Mouse (Mus musculus): ENCODE results near the gene 1700017B05Rik.

Gene 1700017B05Rik

DNA sequence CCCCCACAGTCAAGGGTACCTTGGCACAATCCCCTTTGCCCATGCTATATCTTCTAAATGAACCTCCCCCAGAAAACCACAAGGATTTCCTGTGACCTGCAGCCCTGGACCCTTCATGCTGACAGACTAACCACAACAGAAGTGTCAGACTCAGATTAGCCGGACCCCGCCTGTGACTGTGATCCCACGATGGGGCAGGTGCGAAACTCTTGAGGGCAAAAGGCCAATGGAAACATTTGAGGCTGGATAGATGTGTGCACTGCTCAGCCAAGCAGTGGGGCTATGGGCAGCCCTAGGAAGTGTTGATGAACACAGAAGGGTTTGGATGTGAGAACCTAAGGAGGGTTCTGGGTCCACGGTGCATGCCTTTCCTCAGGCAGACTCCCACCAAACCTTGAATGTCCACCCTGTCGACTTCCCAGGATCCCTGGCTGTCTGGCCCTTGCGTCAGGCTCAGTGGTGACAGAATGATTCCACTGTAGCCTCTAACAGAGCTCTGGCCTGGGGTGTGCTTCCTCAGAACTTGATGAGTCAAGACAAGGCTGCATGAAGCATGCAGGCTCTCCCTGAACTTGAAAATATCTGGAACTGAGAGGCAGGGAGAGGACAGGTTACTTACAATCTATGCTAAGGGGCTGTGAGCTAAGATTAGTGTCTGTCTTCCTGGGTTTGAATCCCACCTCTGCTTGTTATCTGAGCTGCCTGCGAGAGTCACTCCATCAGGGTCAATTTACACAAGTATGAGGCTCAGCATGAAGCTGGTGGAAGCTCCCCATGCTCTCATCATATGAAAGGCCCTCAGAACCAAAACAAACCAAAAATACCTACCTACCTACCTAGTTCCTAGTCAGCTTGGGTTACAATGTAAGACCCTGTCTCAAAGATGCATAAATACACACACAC lies 10.7 kb upstream of the 1700017B05Rik start:
- DNase-seq (ENCODE audit: inconsistent age in 2 of 2, low spot score in 1 of 2): peak in 1 of 2 experiments; percentile 79

DNA sequence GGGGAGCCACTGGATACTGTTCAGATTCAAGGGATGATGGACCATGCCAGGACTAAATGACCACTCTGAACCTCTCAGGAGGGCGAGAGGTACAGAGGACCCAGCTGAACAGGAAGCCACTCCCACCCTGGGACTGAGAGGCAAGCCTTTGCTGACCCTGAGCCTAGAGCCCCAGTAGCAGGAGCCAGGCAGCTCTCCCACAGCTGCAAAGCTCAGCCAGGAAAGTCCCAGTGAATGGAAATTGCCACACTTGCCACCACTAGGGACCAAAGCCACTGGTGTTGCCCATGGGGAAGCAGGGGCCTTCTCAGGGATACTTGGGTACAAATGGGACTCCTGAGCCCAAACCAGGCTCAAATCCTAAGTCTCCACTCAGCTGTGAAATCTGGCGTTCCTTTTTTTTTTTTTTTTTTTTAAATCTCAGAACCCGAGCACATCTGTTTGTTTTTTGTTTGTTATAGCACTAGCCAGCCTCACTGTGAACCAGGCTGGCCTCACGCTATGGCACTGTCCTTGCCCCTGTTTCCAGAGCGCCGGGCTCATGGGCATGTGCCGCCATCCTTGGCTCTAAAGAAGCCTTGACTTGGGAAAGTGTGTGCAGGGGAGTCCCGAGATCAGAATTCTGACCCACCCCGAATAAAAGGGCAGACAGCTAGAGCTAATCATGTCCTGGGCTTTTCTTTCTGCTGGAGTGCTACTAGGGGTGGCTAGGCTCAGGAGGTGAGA lies 9.6 kb upstream of the 1700017B05Rik start:
- peak in 1 of 2 experiments; percentile 77 for DNase-seq (ENCODE audit: inconsistent age in 2 of 2, low spot score in 1 of 2)

DNA sequence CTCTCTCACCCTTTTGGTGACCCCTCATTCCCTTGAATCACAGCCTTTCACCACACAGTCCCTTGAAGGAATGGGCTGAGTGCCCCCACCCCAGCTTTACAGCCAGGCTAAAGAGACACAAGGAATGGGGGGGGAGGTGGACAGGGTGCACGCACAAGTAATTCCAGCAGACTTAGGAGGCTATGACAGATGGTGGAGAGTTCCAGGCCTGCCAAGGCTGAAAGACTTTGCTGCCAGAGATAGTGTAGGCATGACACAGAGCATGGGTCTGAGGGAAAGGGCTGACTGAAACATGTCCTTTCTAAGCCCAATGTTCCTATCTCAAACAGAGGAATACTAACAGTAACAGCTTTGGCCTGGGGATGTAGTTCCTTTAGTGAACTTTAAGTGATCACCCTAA lies 8.7 kb upstream of the 1700017B05Rik start:
- DNase-seq (ENCODE audit: inconsistent age in 2 of 2, low spot score in 1 of 2): no peak

DNA sequence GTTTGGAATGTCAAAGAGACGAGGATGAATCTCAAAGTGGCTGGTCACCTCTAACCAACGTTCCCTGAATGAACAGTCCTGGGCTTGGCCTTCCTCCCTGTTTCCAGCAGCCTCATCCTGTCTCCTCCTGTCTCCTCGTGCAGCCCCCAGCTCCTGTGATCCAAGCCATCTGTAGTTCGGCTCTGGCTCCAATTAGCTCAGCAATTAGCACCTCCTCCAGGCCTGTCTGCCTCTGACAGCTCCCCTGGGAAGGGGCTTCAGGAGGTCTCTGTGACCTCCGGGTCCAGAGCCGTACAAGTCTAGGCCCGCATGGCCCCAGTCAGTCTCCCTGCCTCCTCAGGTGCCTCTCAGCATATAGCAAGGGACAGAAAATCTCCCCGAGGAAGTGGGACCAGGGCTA lies 8.0 kb upstream of the 1700017B05Rik start:
- DNase-seq (ENCODE audit: inconsistent age in 2 of 2, low spot score in 1 of 2): peak in 1 of 2 experiments; percentile 34

DNA sequence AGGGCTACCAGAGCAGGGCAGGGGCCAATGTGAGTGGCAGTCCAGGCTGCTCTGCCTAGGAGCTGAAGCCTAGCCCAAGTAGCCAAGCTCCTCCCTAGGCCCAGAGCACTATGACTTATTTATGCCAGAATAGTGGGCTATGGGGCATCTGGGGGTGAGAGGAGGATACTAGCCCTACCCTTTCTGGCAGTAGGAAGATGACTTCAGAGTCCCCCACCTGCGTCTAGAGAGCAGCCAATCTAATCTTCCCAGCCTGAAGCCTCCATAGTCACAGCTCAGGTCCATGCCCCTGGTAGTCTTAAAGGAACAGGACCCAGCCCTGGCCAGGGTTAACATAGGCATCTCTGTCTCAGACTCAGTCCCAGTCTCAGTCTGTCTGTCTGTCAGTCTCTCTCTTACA lies 7.0 kb upstream of the 1700017B05Rik start:
- DNase-seq (ENCODE audit: inconsistent age in 2 of 2, low spot score in 1 of 2): peak in 1 of 2 experiments; percentile 17

DNA sequence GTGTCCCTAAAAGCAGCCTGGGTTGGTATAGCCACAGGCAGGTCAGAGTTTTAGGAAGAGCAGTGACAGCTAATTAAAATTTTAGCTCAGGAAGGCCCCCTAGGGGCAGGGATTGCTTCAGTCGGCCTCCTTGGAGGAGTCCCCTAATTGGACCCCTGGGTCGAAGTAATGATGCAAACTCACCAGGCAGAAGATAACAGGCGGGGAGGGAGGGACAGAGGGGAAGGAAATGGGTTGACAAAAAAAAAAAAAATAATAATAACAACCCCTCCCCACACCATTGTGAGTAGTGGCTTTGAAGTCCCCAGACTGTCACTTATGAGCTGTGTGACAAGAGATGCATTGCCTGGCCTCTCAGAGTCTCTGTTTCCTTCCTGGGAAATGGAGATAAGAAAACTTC lies 6.2 kb upstream of the 1700017B05Rik start:
- peak in 1 of 2 experiments; percentile 39 for DNase-seq (ENCODE audit: inconsistent age in 2 of 2, low spot score in 1 of 2)

DNA sequence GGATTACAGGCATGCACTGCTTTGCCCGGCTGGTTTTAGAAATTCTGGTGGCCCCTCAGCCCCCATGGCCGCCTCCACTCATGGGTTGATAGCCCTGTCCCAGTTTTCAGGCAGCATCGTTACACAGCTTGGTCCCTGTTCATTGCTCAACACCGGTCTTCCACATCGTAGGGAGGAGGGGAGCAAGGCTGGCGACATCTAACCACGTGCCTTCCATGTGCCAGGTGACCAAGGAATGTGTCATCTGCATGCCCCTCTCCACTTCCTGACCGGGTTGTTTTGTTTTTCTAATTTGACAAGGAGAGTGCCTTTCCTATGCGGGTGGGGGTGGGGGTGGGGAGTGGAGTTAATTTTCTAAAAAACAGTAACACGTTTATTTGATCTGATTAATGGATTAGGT lies 5.7 kb upstream of the 1700017B05Rik start:
- DNase-seq (ENCODE audit: inconsistent age in 2 of 2, low spot score in 1 of 2): peak in 1 of 2 experiments; percentile 52

DNA sequence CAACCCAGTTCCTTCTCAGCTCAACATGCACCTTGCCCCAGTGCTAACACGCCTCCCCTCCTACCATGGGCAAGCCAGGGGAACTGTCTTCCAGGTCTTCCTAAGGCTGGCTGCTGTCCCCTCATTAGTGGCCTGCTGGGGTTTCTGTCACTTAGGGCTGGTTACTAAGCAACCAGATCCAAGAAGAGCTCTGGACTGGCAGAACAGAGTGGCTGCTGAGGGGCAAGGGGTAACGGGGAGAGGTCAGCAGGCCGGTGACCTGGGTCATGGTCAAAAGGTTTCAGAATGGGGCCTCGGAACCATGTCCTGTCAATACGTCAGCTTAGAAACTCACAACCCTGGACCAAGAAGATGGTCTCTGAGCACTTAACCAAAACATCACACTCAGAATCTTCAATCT lies 5.0 kb upstream of the 1700017B05Rik start:
- DNase-seq (ENCODE audit: inconsistent age in 2 of 2, low spot score in 1 of 2): peak in 1 of 2 experiments; percentile 23

DNA sequence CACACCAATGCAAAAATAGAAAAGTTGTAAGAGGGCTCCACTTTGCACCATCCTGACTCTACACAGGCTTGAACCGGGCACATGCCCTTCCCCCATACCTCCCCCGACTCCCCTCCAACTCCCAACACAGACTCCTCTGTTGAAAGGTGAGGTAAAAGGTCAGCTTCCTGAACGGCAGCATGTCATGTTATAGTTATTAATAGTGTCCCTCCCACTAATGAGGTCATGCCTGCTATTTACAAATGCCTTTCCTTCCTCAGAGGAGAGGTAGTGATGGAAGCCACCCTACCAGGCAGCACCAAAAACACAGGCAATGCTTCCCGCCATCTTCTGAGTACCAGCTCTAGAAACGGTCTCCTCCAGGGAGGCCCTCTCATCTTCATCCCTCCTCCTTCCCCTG lies 2.7 kb upstream of the 1700017B05Rik start:
- DNase-seq (ENCODE audit: inconsistent age in 2 of 2, low spot score in 1 of 2): no peak

DNA sequence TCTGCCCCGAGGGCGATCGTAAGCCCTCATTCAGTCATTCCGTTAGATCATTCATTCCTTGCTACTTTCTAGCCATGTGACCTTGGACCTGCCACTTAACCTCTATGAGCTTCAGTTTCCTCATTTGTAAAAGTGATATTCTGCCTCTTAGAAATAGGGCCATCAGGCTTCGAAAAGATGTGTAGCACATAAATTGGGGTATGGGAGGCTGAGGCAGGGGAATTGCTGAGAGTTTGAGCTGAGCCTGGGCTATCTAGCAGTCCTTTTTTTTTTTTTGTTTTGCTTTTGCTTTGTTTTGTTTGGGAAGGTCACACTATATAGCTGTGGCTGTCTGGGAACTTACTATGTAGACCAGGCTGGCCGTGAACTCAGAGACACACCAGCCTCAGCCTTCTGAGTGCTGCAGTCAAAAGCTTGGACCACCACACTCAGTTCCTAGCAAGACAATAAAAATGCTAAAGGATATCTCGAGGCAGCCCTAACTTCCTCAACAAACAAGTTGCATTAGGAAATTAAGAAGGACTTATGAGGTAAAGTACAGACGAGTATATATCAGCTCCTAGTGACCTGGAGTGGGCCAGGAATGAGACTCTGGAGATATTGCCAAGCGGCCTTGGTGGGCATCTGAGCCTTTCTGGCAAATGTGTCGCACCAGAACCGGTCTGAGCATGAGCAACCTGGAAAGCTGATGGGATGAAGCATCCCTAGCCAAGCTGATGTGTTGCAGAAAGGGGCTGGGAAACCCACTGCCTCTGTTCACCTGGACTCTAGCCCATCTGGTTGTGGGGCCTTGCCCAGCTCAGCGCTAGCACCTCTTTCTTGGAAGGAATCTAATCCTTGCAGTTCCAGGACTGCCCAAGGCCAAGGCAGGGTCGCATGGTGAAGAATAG lies 628 bp upstream of the 1700017B05Rik start:
- peak in 1 of 2 experiments; percentile 59 for DNase-seq (ENCODE audit: inconsistent age in 2 of 2, low spot score in 1 of 2)

DNA sequence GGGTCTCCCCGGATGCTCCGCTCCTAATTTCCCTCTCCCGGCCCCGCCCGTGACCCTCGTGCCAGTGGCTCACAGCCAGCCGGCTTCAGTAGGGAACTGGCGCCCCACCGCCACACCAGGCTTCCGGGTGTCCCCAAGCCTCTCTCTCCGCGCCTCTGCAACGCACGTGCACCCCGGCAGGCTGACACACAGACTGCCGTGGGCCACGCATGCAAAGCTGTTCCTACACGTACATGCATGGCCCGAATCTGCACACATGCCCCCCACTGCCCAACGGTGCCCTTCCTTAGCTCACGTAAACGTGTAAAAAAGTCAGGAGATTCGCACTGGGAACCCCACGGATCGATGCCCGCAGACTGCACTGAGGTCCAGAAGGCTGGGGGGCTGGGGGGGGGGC lies 898 bp downstream of the 1700017B05Rik start:
- peak; percentile 75 to 86 for DNase-seq (ENCODE audit: inconsistent age in 2 of 2, low spot score in 1 of 2)

DNA sequence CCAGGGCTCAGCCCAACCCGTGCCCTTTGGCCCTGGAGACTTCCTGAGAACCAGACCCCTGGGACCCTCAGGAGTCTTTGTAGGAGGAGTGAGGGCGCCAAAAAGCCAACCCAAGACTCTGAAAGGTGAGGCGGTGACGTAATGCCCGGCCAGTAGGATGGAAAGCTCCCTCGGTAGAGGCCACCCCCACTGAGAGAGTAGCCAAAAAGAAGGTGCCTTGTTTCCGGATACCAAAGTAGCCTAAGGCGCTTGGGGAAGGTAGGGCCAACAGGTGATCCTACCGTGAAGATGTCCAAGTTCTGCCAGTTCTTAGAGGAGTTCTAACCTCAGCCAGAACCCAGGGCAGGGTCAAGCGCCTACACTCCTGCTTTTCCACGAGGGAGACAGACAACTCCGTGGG lies 1.5 kb downstream of the 1700017B05Rik start:
- DNase-seq (ENCODE audit: inconsistent age in 2 of 2, low spot score in 1 of 2): peak; percentile 37 to 72

DNA sequence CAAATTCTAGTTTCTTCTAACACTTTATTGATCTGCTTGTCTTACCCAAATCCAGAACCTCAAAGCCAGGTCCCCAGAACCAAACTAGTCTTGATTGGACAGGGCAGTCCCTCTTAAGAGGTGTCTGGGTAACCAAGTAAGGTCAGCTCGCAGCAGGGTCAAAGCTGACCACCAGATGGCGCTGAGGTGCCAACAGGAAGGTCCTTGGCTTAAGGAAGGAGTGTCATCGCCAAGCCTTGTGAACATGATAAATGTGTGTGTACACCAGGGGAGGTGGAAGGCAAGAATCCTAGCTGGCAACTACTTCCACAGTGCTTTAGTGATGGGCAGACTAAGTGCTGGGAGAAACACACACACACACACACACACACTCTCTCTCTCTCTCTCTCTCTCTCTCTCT lies 2.7 kb downstream of the 1700017B05Rik start:
- DNase-seq (ENCODE audit: inconsistent age in 2 of 2, low spot score in 1 of 2): peak; percentile 93 to 98

DNA sequence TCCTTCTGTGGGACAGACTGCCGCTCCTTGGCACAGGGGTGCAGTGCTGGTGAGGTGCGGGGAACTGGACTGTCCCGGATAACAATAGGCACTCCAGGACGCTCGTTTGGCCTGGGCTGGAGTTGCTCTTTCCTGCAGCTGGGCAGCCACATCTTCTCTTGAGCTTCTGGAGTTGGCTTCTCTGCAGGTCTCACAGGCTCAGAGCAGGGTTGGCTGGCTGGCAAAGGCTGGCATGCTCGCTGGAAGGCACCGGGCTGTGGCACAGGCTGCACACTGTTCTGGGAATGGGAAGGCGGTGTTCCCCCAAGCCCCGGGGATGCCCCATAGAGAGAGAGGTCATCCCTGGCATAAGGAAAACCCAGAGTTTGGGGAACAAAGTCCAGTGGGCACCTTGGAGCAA lies 4.8 kb downstream of the 1700017B05Rik start:
- DNase-seq (ENCODE audit: inconsistent age in 2 of 2, low spot score in 1 of 2): no peak

DNA sequence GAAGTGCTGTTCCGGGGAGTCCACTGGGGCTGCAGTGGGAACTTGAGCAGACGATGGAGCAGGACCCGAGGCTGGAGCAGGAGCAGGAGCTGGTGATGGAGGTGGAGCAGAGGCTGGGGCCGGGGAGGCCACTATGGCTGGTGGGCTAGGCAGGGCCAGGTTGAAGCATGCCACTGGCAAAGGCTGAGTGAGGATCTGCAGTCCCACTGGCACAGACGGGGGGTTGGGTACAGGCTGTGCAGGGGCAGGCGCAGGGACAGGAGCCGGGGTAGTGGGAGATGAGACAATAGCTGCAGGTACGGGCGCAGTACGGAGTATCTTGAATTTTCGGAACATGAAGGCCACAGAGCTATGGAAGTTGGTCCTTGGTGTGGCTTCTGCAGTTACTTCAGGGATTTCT lies 5.6 kb downstream of the 1700017B05Rik start:
- DNase-seq (ENCODE audit: inconsistent age in 2 of 2, low spot score in 1 of 2): no peak

DNA sequence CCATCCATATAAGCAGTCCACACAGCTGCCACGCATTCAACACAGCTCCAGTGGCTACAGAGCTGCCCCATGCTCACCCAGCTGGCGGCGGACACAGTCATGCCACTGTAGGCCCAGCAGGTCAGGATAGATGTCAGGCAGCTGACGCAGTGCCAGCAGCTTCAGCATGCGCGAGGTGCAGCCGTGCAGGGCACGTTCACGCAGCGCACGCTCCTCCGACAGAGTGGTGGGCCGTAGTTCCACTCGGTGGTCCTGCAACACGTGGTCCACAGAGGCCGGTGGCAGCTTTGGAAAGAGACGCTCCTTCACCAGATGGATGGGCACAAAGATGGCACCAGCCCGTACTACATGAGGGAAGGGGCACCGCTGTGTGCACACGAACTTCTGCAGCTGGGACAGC lies 6.1 kb downstream of the 1700017B05Rik start:
- DNase-seq (ENCODE audit: inconsistent age in 2 of 2, low spot score in 1 of 2): no peak

DNA sequence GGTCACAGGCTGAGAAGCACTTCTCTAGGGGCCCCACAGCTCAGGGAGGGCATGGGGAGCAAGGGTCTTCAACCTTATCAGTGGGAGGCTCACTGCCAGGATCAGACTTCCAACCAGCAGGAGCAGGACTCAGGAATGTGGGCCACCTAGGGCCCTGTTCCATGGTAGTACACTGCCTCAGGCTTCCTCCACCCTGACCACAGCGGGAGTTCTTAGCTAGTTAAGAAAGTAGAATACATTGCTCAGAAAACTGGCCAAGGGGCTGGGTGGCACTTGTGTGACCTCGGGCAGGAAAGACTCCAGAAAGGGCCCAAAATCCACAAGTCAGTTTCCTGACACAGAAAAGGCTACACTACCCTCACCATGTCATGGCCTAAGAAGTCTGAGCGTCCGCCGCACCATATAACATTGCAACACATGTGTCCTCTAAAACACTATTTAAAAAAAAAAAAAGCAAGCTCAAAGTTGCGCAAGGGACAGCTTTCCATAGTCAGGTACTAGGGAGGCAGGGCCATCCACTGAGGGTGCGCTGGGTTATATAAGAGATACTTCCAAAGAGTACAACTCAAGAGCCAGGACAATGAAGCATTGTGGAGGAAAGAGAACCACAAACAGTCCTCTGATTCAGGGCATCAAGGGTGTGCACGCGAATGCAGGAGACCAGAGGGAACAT lies 7.5 kb downstream of the 1700017B05Rik start:
- peak in 1 of 2 experiments; percentile 69 for DNase-seq (ENCODE audit: inconsistent age in 2 of 2, low spot score in 1 of 2)

DNA sequence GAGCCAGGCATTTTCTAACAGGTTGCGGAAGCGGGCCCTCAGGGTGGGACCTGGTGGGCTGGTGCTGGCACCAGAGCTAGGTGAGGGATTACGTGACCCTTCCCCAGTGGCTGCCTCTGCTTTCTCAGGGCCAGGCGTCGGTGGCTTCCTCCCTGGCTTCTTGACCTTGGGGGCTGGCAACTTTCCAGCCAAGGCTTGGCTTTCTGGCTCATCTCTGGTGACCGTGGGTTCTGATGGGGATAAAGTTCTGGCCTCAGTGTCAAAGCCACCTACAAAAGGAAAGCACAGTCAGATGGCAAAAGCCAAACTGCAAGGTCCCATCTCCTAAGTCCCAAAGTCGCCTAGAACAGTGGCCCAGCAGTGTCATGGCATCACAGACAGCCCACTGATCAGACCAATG lies 8.4 kb downstream of the 1700017B05Rik start:
- DNase-seq (ENCODE audit: inconsistent age in 2 of 2, low spot score in 1 of 2): peak in 1 of 2 experiments; percentile 73

DNA sequence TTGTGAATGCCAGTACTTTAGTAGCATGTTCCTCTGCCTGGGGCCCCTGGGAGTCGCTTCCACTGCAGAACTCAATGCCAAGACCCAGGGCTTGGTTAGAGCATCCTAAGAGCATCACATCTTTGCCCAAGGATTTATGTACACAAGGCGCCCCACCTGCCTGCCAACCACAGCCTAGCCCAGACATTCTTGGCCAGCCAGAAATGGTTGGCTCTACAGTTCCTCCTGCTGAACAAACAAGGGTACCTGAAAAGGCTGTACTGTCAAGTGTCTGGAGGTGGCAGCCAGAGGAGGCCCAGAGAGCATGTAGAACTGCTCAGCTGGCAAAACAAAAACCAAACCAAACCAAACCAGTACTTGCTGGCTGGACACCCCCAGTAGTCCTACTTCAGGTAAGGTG lies 11.3 kb downstream of the 1700017B05Rik start:
- peak in 1 of 2 experiments; percentile 58 for DNase-seq (ENCODE audit: inconsistent age in 2 of 2, low spot score in 1 of 2)

DNA sequence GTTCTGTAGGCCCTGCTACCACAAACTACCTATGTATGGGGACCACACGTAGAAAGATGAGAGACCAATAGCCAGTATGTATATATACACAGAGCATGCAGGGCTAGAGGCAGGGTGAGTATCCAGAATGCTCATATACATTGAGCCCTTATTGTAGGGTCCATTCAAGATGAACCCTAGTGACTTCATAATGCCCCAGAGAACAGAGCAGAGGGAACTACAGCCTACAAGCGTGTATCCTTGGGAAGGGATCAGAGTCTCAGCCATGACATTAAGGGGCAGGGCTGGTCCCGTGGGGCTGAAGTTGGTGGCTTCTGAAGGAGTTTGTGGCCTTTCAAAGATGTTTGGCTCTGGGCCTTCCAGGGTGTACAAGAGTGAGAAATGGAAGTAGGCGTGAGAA lies 12.4 kb downstream of the 1700017B05Rik start:
- DNase-seq (ENCODE audit: inconsistent age in 2 of 2, low spot score in 1 of 2): no peak
